Mouse (Mus musculus) spleen, adult 18-20 months (tissue): ENCODE results near the gene Enox1.
"Not testable (repeated sequence)": the region's sequence is repeated elsewhere in the genome, so short reads cannot be mapped to it uniquely, and the experiment has no call there.

ENCODE experiments used
- DNase-seq, 2 experiments: peaks; one replicate each; pipeline ENCODE4 v3.0.0; 2022; ENCODE audit warnings: mixed read lengths in 2 of 2

The Enox1 gene

DNA sequence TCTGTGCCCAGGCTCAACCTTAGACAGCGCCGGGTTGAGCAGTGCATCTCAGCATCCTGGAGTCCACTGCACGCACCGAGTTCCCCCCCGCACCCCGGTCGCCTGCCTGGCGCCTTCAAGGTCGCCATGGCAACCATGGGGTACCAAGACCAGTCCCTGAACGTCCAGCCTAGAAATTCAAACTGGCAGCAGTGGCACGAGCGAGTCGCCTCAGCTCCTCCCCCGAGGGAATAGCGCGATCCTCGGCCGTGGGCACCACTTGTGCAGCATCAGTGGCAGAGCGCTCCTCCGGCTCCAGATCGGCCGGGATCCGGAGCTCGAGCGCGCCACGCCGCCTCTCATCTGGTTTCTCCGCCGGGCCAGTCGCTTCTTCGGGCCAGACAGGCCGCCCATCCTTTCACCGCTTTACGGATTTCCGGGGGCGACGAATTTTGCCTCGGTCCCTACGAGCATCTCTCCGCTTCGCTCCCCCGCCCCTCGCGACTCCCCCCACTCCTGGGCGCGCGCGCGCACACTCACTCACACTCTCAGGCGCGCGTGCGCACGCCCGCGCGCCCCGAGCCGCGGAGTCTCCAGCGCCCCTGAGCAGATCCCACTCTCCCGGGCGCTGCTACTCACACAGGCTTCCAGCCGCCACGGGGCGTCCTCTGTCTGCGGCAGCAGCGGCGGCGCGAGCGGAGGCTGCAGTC is at the start of gene Enox1:
Enox1 (plus strand) TSS at position 542 of the 689 bp plus-strand sequence.
- no peak for DNase-seq

DNA sequence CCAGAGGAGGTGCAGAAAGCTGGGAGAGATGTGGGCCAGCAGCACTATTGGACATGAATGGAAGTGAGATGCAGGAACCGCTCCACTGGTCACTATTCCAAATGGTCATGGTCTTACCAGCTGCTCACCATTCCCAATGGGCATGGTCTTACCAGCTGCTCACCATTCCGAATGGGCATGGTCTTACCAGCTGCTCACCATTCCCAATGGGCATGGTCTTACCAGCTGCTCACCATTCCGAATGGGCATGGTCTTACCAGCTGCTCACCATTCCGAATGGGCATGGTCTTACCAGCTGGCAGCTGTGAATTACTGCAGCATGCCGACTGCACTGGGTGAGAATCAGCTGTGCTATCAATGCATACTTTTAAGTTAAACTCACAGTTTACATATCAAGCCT is 45.9 kb upstream of the Enox1 start:
- not testable (repeated sequence) for DNase-seq

- no peak for DNase-seq
Observed at GRCm38 (mm10) chr14:77130612-77131011, 26.0 kb upstream of the Enox1 start.

GRCm38 (mm10) chr14:77136936-77137335 is 19.6 kb upstream of the Enox1 start:
- no peak for DNase-seq

- DNase-seq, result peak in 1 of 2 experiments; percentile 65
Observed at GRCm38 (mm10) chr14:77141324-77142282, 15.0 kb upstream of the Enox1 start.

DNA sequence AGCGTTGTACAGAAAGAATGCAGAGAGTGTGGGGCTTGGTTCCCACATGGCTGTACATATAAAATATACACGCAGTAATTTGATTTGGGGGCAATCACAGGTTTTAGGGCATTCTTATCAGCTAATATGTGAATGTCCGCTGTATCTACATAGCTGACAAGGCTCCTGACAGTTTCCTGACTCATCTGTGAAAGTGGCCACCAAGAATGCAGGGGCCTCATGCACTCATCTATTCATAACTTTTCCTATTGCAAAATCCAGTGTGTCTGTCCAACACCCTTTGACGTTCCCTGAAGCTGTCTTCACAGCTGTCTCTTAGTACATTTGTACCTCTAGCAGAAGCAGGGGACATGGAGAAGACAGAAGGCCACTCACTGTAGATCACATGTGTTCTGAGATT is 11.5 kb upstream of the Enox1 start:
- DNase-seq, result no peak

DNA sequence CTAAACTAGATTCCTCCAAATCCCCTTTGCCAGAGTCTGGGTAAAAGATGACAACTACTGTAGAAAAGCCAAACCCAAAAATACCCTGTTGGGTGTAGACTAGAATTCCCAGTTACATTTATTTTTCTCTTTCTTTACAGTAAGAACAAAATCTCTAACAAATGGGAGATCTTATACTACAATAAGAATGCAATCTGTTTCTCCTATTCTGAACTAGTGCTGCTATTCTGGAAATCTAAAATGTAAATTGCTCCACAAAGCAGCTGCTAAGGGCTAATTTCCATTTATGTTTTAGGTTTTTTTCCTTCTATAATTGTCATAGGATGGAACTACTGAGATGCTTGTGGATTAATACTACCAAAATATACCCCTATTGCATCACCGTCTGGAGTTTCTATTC is 8.9 kb upstream of the Enox1 start:
- DNase-seq, result no peak

DNA sequence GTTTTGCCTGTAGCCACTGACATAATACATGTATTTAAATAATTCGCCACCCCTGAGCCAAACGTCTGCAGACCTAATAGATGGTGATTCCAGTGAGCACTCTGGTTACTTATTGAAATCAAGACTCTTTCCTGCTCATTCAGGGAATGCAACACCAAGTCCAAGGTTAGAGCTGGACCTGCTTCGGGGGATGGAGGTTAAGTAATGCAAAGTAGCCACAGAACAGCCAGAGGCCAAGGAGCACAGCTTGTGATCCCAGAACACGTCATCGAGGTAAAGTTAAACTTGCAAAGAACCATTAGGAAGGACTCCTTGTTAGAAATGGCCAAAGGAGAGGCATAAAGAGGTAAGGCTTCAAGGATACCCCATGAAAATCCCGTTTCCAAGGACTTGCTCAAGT is 6.0 kb upstream of the Enox1 start:
- no peak for DNase-seq

GRCm38 (mm10) chr14:77151431-77151830 is 5.1 kb upstream of the Enox1 start:
- DNase-seq, result no peak

- DNase-seq, result no peak
Observed at GRCm38 (mm10) chr14:77156911-77157504, 445 bp downstream of the Enox1 start.

DNA sequence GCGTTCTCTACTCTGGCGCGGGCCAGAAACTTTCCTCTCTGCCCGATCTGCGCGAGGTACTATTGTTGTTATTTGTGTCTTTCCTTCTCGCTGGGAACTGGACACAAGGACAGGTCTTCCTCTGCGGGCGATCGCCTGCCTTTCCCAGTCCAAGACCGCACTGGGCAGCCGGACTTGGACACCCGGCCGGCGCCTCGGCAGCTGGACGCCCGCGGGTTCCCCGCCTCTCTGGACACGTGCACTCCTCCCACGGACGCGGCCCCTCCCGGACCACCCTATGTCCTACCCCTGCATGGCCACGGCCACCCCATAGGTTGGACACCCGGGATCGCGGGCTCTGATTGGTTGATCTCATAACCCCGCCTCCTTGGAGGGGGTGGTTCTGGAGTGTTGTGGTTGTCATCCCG is 945 bp downstream of the Enox1 start:
- no peak for DNase-seq

GRCm38 (mm10) chr14:77159397-77159796 is 2.8 kb downstream of the Enox1 start:
- no peak for DNase-seq

DNA sequence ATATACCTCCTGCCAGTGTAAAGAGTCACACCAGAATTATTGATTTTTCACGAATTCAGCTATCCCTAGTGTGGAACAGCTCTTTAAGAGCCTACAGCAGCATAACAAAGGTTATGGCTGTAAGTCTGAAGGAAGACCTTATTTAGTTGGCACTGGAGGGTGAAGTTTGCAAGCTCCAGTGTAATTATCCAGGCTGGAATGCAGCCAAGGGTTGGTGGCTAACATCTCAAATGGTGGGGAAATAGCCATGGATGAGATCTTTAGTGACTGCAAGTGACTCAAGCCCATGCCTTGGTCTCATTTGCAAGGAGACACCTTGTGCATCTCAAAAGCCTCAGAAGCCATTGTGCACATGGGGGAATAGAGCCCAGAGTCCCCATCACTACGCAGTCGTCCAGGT is 5.9 kb downstream of the Enox1 start:
- DNase-seq, result no peak

- no peak for DNase-seq
Observed at GRCm38 (mm10) chr14:77164396-77164795, 7.8 kb downstream of the Enox1 start.

GRCm38 (mm10) chr14:77168161-77168560 is 11.6 kb downstream of the Enox1 start:
- no peak for DNase-seq

- no peak for DNase-seq
Observed at GRCm38 (mm10) chr14:77174491-77174890, 17.9 kb downstream of the Enox1 start.

DNA sequence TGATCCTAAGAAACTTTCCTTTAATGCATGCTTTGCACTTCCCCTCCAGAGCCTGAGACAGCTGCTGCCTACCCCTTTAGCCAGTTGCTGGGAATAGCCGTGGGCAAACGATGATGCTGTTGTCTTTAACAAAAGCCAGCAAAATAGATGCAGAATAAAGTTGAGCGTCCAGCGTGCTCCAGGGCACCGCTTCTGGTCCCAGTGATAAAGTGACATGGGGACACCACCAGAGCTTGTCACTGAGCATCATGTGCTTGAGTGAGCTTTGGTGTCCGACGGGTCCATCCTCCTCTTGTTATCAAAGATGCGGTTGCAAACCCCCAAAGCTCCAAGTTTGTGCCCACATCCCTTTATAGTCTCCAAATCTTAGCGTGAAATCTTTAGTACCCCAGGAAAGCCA is 18.4 kb downstream of the Enox1 start:
- DNase-seq, result no peak

GRCm38 (mm10) chr14:77180241-77180640 is 23.7 kb downstream of the Enox1 start:
- no peak for DNase-seq

DNA sequence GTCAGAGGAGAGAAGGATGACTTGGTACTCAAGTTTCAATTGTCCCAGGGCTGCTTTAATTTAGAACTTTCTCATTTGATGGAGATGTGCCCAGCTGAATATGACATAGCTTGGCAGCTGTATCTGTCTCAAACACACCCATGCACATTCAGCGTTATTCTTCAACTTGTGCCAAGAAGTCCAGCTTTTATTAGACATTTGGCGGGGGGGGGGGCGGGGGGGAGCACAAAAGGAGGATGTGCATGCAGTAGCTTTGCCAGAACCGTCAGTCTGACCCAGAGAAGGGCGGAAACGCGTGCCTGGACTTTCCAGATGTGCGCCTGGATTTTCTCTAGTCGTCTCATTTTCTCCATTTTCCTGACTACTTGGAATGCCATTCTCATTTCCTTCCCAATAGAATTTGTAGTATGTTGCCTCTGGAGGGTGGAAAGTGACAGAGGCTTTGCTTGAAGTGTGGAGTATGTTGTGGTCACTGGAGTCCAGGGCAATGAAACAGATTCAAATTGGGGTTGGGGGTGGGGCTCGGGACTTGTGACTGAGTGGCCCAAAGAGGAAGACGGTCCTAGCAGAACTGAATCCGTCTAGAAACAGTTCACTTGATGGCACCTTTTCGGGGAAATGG is 24.3 kb downstream of the Enox1 start:
- DNase-seq, result no peak

DNA sequence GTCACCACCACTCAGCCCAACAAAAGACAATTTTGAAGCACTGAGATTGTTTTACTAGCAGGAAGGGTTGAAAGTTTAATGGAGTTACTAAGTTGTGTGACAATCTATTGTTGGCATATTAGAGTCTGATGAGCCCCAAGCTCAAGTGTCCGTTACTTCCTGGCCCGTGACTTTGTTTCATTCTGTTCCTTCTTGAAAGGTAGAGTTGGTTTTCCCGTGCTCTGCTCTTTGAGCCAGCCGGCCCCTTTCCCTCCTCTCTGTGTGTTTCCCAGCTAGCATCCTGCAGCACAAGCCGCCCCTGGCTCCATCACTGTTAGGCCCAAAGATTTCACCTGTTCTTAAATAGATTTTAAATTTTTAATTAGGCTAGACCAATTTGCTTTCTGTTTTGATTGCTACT is 26.9 kb downstream of the Enox1 start:
- DNase-seq, result no peak

DNA sequence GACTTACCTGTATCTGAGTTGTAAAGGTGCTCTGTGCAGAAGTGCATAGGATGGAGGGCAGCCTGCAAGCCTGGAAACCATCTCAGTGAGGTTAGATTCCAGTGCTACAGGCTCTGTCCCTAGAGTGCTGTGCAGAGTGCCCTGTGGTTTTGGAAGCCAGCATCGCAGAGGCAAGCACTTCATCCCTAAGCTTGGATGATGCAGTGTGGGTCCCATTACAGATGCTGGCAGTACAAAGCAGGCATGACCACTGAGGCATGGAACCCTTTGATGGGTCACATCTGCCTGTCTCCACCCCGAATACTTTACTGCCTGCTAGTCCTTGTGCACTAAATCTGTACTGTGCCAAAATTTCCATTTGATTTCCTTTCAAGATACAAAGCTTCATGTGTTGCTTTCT is 33.6 kb downstream of the Enox1 start:
- no peak for DNase-seq

DNA sequence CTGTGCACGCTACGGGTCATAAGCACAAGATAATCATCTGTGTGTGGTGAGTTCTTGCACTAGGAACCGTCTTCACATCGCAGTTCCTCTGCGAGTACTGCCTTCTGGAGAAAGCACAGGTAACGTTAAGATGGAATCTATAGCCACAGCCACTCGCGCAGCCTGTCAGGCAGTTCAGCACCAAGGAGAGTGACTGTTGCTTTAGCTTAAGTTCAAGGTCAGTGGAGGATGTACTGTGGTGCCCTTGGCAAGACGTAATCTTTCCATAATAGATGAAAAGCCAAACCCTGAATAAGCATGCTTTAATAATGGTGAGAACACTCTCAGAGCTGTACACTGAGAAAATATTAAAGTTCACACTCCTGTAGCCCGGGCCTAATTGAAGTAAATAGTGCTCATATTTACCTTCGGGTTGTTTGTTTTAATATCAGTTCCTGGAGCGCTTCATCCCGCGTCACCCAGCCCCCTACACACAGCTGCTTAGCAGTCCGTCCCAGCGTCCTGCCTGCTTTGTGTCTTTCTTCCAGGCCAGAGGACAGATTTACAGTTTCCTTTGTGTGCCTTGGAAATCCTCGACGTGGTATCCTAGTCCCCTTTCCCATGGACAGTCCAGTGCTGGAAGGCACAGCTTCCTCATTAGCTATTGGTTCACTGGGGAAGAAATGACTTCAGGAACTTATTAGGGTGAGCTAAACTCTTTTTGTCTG is 38.9 kb downstream of the Enox1 start:
- no peak for DNase-seq

GRCm38 (mm10) chr14:77196246-77196645 is 39.7 kb downstream of the Enox1 start:
- DNase-seq, result no peak
